Mouse (Mus musculus): Measurements from ENCODE around the gene Ush2a.

Ush2a gene

GRCm38 (mm10) chr1:188772516-188773229 is 510.9 kb downstream of the Ush2a start:
- peak; percentile 52 for DNase-seq (ENCODE audit: low read depth, low spot score)

- DNase-seq (ENCODE audit: low read depth, low spot score): no peak
Observed at GRCm38 (mm10) chr1:188773631-188774030, 511.8 kb downstream of the Ush2a start.

DNA sequence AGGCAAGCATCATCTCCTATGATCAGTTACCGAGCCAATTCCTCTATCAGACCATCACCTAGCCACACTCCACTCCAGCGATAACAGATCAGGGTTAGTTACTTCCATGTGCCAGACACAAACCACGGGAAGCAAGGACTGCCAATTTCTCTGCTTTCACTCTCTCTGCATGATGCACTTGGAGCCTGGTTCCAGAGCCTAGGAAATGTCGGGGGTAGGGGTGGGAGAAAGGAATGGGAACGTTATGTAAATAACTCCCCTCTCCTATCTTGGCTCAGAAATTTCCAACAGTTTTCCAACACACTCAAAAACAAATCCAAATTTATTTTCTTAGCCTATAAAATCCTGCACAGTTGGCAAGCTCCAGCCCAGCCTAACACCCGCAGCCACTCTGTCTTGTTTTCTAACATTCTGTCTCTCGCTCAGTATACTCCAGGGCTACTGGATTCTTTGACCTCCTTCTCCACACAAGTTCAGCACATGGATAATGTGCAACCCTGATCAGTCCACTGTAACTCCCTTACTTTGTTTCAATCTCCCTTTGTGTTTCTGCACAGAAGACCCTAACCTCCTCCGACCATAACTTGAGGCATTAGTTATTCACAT is 515.8 kb downstream of the Ush2a start:
- DNase-seq (ENCODE audit: low read depth, low spot score): peak; percentile 24

- DNase-seq (ENCODE audit: low read depth, low spot score): no peak
Observed at GRCm38 (mm10) chr1:188785056-188785455, 523.2 kb downstream of the Ush2a start.

GRCm38 (mm10) chr1:188805069-188805468 is 543.2 kb downstream of the Ush2a start:
- DNase-seq (ENCODE audit: low read depth, low spot score): no peak

DNA sequence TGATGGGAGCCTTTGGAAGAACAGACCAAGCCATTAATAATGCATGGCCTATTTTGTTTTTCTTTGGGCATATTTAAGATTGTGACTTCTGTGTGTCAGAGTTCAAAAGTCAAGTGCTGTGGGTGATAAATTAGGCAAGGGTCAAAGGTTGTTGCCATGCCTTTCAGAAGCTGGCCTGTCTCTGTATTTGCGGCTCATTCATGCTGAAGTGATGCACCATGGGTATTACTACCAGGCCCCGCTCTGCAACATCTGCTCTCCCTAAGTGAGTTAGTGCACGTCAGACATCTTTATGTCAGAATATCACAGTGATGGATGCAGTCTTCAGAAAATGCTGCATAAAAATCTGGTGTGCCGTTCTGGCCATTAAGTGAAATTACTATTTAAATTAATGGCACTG is 544.0 kb downstream of the Ush2a start:
- no peak for DNase-seq (ENCODE audit: low read depth, low spot score)

- DNase-seq (ENCODE audit: low read depth, low spot score): no peak
Observed at GRCm38 (mm10) chr1:188810631-188811030, 548.8 kb downstream of the Ush2a start.

GRCm38 (mm10) chr1:188815072-188815471 is 553.2 kb downstream of the Ush2a start:
- DNase-seq (ENCODE audit: low read depth, low spot score): no peak

DNA sequence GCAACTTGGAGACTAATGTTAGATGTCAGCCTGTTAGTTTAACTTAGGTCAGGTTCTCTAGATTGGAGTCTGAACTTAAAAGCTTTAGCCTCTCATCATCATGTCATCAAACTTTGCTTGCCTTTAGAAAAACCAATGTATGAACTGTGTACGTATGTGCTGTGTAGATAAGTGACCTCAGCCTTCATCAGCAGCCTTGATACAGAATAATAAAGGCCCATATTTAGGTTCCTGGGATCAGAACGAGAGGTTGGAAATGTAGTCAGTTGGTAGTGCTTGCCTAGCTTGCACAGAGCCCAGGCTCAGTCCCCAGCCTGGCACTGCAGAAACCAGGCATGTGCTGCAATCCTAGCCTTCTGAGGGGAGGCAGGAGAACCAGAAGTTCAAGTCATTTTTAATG is 562.4 kb downstream of the Ush2a start:
- no peak for DNase-seq (ENCODE audit: low read depth, low spot score)

GRCm38 (mm10) chr1:188824878-188825532 is 563.2 kb downstream of the Ush2a start:
- DNase-seq (ENCODE audit: low read depth, low spot score): no peak

DNA sequence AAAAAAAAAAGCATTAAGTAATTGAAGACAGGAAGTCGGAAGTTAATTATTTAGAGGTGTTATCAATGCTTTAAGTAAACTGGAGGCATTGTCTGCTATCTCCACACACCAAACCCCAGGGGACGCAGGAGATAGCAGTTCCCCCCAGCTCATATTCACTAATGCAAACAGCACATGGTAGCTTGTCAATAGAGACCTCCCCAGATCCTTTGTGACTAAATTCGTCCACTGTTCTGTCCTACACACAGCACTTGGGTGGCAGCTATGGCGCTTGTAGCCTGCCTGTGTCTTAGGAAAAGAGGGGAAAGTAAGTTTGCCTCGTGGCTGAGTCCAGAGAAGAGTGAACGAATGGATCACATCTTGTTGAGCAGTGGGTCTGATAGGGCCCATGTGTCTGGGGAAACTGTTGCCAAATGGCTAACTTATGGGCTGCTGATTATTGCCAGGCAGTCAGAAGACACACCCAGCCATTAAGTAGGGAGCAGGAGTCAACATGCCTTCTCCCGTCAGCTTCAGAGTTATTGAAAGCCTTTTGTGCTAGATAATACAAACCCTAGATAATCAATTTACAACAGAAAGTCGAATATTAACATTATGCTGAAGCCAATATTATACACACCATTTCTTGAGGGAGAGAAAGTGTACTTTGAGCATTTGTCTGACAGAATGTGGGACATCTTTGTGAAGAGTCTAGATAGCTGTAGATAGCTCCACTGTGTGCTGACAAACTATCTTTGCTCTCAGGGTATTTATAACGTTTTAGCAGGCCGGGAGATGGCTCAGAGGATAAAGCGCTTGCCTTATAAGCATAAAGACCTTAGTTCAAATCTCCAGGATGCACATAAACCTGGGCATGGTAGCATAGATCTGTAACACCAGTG is 568.9 kb downstream of the Ush2a start:
- DNase-seq (ENCODE audit: low read depth, low spot score): no peak

GRCm38 (mm10) chr1:188833906-188834305 is 572.1 kb downstream of the Ush2a start:
- no peak for DNase-seq (ENCODE audit: low read depth, low spot score)

DNA sequence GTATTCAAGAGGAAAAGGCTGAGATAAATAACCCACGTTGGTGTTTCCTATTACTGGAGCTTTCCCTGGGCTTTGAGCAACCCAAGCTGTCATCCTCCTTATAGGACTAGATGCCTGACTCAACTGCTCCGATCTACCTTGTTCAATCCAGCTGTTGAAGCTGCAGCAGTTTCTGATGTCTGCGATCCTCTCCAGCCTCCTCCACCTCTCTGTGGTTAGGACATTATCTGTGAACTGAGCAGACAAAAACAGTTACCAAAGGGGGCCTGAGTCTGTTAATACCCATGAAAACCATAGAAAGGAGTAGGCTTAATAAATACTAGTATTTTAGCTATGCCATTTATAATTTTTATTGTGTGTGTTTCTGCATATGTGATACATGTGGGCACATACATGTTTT is 572.9 kb downstream of the Ush2a start:
- DNase-seq (ENCODE audit: low read depth, low spot score): no peak

GRCm38 (mm10) chr1:188837613-188838295 is 575.9 kb downstream of the Ush2a start:
- DNase-seq (ENCODE audit: low read depth, low spot score): no peak

DNA sequence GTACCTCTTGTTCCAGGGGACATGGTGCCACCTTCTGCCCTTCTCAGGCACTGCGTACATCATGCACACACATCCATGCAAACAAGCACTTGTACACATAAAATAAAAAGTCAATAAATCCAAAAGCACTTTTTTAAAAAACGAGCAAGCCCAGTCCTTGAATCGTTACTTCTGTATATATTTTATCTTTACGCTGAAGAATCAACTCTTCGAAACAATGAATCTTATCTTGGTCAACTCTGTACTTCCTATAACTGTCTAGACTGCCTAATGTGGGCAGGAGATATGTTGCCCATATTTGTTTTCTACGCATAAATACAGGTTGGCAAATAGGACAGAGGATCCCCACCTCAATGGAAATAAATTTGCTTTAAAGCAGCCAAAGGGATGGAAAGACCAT is 585.4 kb downstream of the Ush2a start:
- no peak for DNase-seq (ENCODE audit: low read depth, low spot score)

- DNase-seq (ENCODE audit: low read depth, low spot score): no peak
Observed at GRCm38 (mm10) chr1:188852776-188853175, 591.0 kb downstream of the Ush2a start.

DNA sequence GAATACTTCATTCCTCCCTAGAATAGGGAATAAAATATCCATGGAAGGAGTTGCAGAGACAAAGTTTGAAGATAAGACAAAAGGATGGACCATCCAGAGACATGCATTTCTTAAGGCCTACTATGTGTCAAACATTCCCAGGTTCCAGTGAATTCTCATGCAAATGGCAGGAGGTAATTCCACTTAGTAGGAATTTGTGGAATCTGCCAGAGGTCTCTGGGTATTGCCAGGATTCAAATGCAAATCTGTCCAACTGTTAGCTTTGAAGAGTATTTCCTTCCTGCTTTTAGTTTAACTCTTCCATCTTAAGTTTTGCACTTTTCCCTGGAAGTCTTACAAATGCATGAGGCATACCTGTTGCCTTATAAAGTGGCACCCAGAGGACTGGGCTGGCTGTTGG is 592.4 kb downstream of the Ush2a start:
- no peak for DNase-seq (ENCODE audit: low read depth, low spot score)

- DNase-seq (ENCODE audit: low read depth, low spot score): no peak
Observed at GRCm38 (mm10) chr1:188855034-188855433, 593.2 kb downstream of the Ush2a start.

GRCm38 (mm10) chr1:188859718-188860117 is 597.9 kb downstream of the Ush2a start:
- no peak for DNase-seq (ENCODE audit: low read depth, low spot score)

GRCm38 (mm10) chr1:188865881-188866280 is 604.1 kb downstream of the Ush2a start:
- DNase-seq (ENCODE audit: low read depth, low spot score): no peak

DNA sequence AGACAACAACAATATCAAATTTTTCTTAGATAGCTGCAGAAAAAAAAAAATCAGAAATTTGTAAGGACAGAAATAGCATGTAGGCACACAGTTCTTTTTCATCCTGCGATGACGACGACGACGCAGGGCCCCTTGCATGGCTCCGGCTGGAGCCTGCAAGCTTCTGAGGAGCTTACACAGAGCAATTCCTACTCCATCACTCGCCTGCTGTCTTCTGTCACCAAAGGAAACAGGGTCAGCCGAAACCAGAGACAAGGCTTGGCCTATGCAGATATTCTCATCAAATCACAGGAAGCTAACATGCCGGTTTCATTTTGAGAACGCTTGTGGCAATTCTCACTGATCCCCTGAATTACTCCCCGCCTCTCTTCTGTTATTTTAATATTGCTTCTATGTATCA is 604.7 kb downstream of the Ush2a start:
- DNase-seq (ENCODE audit: low read depth, low spot score): no peak
